Mouse (Mus musculus): ENCODE measurements around the gene Vmn2r63. TPM values are rescaled to one million over a fixed set of nuclear protein-coding genes. Genes with fewer than 3 reads are reported as not detected.

The Vmn2r63 gene
- not detected for polyA plus RNA-seq (2014; fragmentation: Illumina TruSeq; extraction: RNeasy Lipid Tissue Mini Kit (QIAGEN cat#74804); ENCODE audit: low read depth, low replicate concordance)

GRCm38 (mm10) chr7:42933722-42934121 is at the start of gene Vmn2r63:
Gene Vmn2r63 (minus strand): TSS chr7:42933822.

GRCm38 (mm10) chr7:42866801-42867458 is 66.7 kb downstream of the Vmn2r63 start, which contains the start of gene Gm2381:
Gene Gm2381 (minus strand): TSS chr7:42867234.

Other genes with a start within 250 kb of the Vmn2r63 start
- gene Zfp975, start 241.1 kb downstream of the Vmn2r63 start, polyA plus RNA-seq (2014; fragmentation: Illumina TruSeq; extraction: RNeasy Lipid Tissue Mini Kit (QIAGEN cat#74804); ENCODE audit: low read depth, low replicate concordance) = 10.8 TPM
- gene Gm17067, start 206.8 kb downstream of the Vmn2r63 start, polyA plus RNA-seq (2014; fragmentation: Illumina TruSeq; extraction: RNeasy Lipid Tissue Mini Kit (QIAGEN cat#74804); ENCODE audit: low read depth, low replicate concordance) = 27.1 TPM
- gene Vmn2r62, start 140.3 kb downstream of the Vmn2r63 start, polyA plus RNA-seq (2014; fragmentation: Illumina TruSeq; extraction: RNeasy Lipid Tissue Mini Kit (QIAGEN cat#74804); ENCODE audit: low read depth, low replicate concordance) = not detected
- gene Gm2381, start 66.6 kb downstream of the Vmn2r63 start, polyA plus RNA-seq (2014; fragmentation: Illumina TruSeq; extraction: RNeasy Lipid Tissue Mini Kit (QIAGEN cat#74804); ENCODE audit: low read depth, low replicate concordance) = 2.6 TPM
- gene Gm9268, start 84.9 kb upstream of the Vmn2r63 start, polyA plus RNA-seq (2014; fragmentation: Illumina TruSeq; extraction: RNeasy Lipid Tissue Mini Kit (QIAGEN cat#74804); ENCODE audit: low read depth, low replicate concordance) = not detected
- gene Zfp936, start 180.4 kb upstream of the Vmn2r63 start, polyA plus RNA-seq (2014; fragmentation: Illumina TruSeq; extraction: RNeasy Lipid Tissue Mini Kit (QIAGEN cat#74804); ENCODE audit: low read depth, low replicate concordance) = 17.8 TPM